Mouse (Mus musculus) NIH3T3 (cell line): Measurements from ENCODE around the gene Nr2c1.

Experiments used
- DNase-seq: peaks from one replicate; pipeline ENCODE4 v3.0.0-alpha.2; 2012; ENCODE audit warnings: low read depth

The Nr2c1 gene

DNA sequence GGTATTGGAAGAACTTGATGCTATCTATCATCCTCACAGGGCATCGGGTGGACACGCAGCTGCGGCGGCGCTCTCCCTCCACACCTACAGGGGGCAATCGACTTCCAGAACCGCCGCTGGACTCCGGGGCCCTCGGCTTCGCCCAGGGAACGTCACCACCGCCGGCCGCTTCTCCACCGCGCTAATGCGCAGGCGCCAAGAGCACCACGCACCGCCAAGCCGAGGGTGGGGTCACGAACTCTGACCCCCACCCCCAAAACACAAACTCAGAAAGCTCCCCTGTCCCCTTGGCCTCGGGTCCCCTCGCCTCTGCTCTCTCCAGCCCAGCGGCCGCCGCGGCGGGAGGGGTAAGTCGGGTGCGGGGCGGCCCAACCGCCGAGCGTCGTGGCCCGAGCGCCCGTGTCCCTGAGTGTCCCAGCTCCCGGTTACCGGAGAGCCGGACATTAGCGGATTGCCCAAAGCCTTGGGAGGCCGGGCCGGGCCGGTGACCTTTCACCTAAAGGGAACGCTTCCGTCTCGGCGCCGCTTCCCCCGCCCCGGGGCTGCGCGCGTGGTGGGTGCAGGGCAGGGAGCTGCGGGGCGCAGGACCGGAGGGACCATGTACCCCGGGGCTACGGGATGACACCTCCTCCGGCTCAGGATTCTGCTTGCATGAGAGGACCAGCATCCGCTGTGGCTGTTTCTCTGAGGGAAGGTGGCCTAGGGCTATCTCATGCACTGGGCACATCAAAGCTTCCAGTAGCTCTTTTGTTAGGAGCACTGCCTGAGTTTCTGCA lies at the start of gene Nr2c1:
Gene Nr2c1 (plus strand): TSS at position 268 of the 776 bp plus-strand sequence.
- DNase-seq: peak; percentile 93

DNA sequence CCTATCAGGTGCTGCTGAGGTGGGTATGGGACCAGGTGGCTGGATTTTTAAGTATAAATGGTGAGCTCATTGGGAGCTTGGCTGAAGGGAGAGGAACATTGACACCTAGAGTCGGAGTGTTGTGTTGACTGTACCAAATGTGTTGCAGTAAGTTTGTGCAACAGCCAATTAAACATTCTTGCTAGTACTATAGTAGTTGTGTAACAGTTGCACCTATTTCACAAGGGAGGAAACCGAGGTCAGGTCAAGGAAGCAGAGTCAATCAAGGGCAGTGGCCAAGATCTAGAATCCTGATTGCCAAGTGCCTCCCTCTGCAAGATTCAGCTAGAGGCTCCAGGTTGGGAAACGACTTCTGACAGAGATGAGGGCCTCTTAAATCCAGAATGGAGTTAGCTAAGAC lies 49.7 kb upstream of the Nr2c1 start:
- DNase-seq: no peak

DNA sequence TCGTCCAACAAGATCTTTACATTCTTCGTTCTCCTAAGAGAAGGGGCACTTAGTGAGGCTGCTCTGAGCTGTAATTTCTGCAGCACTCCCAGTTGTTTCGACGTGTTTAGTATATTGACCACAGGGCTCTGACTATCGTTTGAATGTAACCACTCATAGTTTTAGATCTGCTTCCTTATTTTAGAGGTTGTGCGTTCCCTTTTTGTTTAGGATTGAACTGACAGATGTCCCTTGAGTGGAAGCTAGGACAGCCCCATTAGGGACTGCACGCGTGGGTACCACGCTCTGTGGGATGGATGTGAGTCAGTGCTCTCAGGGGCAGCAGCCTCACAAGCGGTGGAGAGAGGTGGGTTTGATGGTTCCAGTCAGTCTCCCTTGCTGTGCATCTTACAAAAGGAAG lies 42.3 kb upstream of the Nr2c1 start:
- no peak for DNase-seq

DNA sequence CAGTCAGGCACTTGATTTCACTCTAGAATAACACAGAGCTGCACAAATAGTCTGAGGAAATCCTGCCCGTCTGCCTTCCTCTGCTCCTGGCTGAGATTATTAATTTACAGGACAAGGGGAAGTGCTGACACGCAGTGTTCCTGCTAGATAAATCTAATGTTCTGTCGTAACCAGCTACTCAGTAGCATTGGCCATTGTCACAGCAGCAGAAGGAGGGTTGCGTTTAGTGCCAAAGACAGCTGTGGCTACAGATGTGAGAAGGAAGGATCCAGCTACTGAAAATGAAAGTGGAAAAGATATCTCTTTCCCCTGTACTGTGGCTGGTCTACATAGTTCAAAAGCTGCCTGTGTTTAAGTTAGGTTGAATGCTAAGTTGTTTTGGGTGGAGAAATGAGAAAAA lies 40.7 kb upstream of the Nr2c1 start:
- no peak for DNase-seq

DNA sequence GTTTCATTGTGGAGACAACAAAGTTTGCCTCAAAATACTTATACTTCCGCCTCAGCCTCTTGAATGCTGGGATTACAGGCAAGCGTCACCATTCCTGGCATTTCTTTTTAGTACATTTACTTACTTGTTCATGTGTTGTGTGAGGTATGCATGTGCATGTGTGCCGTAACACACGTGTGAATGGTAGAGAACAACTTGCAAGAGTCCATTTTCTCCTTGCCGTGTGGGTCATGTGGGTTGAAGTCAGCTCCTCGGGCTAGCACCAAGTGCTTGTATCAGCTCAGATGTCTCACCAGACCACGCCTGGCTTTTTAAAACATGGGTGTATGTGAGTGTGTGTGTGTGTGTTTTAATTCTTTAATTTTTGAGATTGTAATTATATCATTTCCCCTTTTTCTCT lies 40.2 kb upstream of the Nr2c1 start:
- no peak for DNase-seq

DNA sequence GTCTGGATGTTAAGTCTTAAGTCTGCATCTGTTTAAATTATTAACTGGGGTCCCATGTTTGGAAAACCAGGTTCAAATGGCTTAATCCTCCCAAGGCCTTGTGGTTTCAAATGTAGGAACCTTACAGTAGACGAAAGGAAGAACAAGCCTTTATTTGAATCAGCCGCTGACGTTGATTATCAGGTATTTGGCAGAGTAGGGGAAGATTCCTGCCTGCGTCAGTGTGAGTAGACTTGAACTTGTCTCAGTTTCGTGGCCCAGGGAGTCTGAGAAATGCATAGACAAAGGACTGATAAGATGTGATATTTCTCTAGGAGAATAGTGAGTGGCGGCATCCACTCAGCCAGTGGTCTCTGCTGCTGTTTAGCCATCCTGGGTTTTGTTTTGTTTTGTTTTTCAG lies 39.0 kb upstream of the Nr2c1 start:
- DNase-seq: no peak

DNA sequence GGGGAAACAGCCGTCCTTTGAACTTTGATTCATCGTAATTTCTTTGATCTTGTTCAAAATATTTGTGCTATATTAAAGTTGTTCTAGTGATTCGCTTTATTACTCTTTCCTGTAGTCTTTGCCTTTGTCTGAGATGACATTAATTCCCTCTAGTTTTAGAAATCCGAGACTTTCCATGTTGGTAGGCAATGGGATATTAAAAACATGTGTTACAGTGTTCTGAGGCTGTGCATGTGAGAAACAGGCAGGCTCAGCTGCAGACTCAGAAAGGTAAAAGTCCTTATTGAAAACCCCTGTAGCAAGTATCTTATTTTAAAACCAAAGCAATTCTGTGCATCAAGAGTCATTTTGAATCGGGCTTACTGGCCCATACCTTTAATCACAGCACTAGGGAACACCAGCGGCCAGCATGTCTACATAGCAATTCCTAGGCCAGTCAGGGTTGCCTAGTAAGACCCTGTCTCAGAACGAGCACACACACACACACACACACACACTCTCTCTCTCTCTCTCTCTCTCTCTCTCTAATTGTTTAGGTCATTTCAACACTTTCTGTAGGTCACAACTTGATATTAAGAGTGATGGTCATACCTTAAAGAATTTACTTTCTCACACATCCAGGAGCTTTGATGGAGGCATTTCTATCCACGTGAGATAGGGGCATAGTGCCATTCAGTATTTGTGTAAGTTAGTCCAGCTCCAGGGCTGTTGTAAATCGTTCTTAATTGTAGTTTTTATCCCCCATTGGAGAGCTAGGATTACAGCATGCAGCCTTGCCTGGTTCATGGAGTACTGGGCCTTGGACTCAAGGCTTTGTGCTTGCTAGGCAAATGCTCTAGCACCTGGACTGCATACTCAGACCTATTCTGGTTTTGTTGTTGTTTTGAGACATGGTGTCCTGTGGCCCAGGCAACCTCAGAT lies 36.7 kb upstream of the Nr2c1 start:
- peak; percentile 51 for DNase-seq

DNA sequence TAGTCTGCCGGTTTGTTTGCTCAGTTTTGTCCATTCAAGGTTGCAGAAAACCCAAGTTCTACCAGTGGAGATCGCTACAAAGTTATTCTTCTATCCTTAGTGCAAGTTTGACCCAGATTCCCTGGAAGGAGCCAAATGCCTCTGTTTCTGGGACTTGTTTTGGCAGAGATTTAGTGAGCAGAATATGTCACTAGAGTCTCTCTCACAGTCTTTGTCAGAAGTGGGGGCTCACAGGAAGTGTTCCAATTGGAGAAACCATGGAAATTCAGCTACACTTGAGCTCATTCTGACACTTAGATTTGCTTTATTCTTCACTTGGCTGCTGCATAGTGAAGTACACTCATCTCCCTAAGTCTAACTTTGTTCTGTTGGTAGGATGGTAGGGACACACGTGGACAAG lies 35.6 kb upstream of the Nr2c1 start:
- no peak for DNase-seq

DNA sequence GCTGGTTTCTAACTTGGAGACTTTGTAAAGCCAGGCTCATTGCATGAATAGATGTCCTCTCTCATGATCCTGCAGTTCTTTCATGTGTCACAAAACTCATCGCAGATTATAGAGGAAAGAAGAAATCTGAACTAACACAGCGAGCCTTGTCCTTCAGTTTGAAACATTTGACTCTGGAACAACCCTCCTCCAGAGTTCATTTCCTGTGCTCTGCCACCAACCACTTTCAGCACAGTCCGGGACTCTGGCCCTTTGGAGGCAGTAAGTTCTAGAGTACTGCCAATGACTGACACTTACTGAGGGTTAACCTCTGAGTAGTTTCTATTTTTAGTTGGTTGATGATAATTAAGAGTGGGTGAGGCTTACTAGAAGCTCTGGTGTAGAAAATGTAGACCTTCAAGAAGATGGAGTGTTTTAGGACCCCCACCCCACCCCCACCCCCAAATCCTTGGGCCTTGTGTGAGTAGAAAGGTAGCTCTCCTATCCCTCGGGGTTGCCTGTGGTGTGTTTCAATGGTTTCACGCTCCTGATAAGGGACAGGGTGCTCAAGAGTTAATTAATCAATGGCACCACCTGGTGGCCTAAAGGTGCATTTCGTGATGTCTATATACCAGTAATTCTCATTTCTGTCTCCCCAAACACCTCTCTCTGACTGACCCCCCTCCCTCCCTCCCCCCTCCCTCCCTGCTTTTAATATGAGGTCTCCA lies 31.8 kb upstream of the Nr2c1 start:
- DNase-seq: peak; percentile 95

DNA sequence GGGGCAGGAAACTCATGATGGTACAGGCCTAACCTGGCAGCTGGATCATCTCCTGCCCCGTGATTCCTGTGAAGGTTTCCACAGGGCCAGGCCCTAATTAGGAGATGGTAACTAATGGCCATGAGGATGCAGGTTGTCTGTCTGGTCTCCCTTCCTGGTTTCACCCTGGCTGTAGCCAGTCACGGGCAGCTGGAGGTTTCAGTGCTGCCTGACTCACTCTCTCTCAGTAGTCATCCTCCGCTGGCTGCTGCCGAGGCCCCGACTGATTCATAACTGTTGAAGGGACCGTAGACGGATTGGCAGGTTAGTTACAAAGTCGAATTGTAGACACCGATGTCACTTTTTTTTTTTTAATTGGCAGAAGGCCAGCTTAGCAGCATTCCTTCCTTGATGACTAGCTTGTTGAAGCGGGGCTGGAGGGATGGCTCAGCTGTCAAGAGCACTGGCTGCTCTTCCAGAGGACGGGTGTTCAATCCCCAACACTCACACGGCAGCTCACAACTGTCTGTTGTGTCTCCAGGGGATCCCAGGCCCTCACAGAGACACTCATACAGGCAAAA lies 31.0 kb upstream of the Nr2c1 start:
- DNase-seq: peak; percentile 88

DNA sequence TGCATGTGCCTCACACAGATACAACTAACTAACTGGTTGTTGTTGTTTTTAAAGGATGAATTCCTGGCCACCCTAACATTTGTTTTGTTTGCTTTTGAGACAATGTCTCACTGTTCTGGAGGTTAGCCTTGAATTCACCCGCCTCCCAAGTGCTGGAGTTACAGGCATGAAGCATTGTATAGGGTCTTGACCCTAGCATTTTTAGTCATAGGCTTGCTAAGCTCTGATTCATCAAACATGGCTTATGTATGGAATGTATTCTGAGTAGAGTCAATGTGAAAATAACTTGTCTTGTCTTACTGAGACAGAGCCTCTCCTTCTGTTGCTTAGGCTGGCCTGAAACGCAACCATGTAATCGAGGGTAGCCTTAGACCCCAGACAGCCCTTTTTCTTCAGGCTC lies 29.9 kb upstream of the Nr2c1 start:
- DNase-seq: peak; percentile 52

DNA sequence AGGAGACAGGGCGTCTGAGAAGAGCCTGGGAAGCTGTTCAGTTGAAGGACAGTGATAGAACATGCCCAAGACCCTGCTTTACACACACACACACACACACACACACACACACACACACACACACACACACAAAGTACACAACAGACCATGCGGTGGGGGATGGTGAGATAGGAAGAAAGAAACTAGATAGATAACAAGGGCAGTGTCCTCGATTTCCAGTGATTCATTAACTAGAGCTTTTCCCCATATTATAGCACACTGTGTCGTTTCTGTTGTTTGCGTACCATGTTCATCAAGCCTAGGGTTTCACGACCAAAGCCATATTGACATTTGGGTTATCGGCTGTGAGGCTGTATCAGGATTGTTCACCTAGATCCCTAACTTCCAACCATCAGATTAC lies 28.8 kb upstream of the Nr2c1 start:
- no peak for DNase-seq

DNA sequence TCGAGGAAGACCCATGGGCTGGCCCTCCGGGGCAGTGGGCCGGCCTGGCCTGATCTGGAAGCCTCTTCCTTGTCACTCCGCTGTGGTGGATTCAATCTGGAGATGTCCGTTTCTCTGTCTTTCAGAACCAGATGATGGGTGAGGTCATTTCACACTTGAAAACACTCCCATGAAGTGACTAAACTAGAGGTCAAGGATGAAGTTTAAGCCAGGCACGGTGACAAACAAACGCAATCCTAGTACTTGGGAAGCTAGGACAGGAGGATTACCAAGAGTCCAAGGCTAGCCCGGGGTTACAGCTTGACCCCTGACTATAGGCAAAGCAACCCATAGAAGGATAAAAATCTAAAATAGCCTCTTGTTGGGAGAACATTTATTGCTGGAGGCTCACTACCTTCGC lies 27.1 kb upstream of the Nr2c1 start:
- no peak for DNase-seq

DNA sequence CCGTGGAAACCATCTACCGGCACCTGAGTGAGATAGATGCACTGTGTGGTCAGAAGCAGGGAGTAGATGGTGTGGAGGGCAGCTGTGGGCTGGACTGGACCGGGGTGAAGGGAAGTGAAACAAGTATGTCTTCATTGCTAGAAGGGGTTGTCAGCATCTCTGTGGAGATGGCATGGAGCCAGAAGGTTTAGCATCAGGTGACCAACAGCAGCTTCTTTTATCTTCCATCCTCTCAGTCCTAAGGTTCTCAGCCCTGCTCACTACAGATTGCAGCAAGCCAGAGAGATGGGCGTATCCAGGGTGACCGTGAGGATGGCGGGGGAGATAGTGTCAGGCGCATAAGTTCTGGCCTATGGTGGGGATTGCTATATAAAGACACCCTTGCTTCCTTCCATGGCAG lies 25.2 kb upstream of the Nr2c1 start:
- no peak for DNase-seq

DNA sequence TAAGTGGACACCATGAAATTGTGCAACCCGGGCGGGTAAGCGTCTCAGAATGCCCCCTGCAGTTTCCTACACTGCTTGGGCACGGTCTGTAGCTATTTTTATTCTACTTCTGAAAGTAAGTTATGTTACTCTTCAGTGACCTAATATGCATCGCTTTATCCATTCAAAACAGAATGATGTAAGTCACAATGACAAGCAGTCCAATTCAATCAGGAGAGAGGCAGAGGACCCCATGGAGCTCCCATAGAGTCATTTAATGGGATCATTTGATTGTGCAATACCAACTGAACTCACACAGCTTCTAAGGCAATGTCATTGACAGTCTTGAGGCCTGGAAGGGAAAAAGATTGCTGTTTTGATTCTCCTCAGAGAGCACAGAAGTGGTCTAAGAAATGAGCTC lies 24.2 kb upstream of the Nr2c1 start:
- no peak for DNase-seq

DNA sequence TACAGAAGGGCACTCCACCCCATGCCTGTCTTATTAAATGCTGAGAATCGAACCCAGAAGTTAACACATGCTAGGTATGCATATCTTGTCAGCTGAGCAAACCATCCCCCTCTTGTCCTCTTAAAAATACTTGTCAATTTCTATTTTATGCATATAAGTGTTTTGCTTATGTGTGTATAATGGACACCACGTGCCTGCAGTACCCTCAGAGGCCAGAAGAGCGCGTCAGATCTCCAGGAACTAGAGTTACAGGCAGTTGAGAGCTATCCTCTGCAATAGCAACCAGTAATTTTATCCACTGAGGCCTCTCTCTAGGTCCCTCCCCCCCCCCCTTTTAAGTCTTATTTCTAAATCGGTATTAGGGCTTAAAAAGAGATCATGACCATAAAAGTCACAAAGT lies 23.4 kb upstream of the Nr2c1 start:
- DNase-seq: no peak

DNA sequence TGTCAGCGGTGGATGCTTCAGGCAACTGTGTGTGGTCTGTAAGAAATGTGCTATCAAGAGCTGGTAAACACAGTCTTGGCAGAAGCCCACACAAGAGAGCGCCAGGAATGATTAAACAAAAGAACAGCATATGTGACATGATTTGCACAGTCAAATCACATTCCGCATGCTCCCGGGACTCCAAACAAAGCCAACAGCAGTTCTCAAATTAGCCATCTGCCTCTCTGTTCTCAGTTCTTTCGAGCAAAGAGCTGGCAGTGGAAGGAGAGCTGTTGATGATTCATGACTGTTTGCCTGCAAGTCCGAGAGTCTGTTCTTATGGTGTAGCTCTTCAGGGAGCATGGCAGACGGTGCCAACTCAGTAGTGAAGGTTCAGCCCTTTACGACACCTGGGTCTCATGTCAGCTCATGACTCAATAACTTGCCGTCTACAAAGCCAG lies 18.1 kb upstream of the Nr2c1 start:
- peak; percentile 66 for DNase-seq

DNA sequence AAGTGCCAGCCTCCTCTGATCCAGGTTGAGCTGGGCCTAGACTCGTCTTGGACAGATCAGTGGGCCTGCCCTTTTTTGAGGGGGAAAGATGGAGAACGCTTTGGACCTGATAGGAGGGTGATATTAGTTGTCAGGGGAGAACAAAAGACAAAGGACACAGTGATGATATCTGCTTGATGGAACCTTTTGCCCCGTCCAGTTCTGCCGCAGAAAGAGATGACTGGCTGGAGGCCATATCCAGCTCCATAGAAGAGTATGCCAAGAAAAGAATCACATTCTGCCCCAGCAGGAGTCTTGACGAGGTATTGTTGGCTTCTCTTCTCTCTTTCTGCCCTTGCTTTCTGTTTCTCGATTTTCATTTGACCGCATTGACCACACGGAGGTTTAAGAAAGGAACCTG lies 14.7 kb upstream of the Nr2c1 start:
- no peak for DNase-seq

DNA sequence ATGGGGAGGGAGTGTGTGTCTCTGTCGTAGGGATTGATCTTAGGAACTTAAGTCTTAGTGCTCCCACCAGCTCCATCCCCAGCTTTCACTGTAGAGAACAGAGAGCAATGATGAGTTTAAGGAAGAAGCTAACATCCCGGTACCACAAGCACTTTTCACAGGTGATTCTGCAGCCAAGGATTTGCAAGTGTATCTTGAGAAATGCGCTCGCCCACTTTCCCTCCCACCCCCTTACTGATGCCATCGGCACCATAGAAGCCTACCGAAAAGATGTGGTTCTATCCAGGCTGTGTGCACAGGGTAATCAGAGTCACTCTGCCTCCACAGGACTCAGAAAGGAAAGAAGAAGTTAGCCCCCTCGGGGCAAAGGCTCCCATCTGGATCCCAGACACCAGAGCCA lies 14.1 kb upstream of the Nr2c1 start:
- DNase-seq: no peak

DNA sequence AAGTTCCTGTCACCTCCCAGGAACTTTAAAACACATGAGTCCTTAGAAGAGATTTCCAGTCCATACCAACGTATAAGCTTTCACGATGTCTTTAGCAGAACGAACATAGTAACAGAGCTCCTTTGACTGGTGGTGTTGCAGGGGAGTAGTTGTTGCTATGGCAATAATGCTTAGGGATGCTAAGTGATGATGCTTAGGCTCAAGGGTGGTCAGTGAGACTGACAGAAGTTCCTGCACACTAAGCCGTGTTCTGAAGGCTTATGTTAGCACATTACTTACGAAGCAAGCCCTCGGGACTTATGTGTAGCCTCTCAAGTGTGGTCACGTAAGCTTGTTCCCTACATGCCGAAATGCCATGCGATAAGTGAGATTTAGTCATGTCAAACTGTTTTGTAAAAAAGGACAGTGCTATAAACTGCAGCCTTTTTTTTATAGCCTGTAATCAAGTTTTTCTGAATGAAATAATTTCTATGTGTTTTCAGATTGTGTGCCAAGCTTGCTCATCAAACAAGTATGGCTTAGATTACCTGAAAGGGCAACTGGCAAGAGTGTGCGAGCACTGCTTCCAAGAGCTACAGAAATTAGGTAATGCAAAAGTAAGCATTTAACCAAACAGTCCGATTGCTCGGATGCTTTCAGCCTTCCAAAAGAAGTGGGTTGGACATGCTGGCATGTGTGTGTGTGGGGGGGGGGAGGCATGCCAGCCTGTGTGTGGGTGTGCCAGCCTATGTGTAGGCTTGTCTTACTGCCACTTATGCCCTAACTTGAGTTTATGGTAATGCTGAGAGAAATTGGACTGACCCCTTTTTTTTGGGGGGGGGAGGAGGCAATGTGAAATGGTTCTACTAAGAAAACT lies 13.1 kb upstream of the Nr2c1 start:
- DNase-seq: no peak

DNA sequence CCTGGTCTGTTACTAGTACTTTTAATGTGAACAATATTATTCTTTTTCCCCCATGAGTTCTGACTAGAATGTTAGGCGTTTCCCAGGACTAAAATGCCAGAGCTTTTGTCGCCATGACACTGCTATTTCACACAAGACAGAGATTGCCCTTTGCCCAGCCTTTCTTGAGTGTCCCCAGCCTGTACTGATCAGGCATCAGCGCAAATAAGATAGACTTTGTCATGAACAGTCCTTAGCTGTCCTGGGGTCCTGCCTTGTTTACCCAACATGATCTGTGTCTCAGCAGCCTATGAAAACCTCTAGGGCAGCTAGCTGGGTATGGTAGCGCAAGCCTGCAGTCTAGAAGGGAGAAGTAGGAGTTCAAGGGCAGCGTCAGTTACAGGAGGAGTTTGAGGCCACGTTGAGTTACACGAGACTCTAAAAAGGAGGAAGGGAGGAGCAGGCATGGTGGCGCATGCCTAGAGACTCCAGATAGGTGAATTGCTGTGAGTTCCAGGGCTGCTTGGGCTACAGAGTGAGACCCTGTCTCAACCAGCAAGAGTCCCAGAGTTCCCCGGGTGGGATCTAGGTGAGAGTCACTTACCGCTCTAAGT lies 8.8 kb upstream of the Nr2c1 start:
- DNase-seq: no peak
